Mouse (Mus musculus) hindbrain, embryonic 12.5 days (tissue): ENCODE data around the gene Cngb1. TPM values are rescaled to one million over a fixed set of nuclear protein-coding genes. Genes with fewer than 3 reads are reported as not detected.

ENCODE experiments used
- ATAC-seq: fragments of 200-750 bp; cut with Nextera tagmentation; 2 replicates; pipeline ENCODE4 v1.8.0; 2017; ENCODE audit warnings: moderate TSS enrichment; ENCODE audit not compliant: low FRiP score
- H3K27ac ChIP-seq: fragments of 300-500 bp; sonication (generic); 2 replicates; pipeline ENCODE4 v1.5.1; 2016; ENCODE audit warnings: mild to moderate bottlenecking
- H3K27me3 ChIP-seq: fragments of 300-500 bp; sonication (generic); 2 replicates; pipeline ENCODE4 v1.6.1; 2016; ENCODE audit warnings: mild to moderate bottlenecking
- H3K36me3 ChIP-seq: fragments of 300-500 bp; sonication (generic); 2 replicates; pipeline ENCODE4 v1.6.1; 2016; ENCODE audit warnings: mild to moderate bottlenecking
- H3K4me1 ChIP-seq: fragments of 300-500 bp; sonication (generic); 2 replicates; pipeline ENCODE4 v1.6.1; 2016
- H3K4me2 ChIP-seq: fragments of 300-500 bp; sonication (generic); replicated peaks from 2 replicates; pipeline ENCODE4 v1.6.1; 2016; ENCODE audit warnings: mild to moderate bottlenecking
- H3K4me3 ChIP-seq: fragments of 300-500 bp; sonication (generic); 2 replicates; pipeline ENCODE4 v1.5.1; 2016; ENCODE audit warnings: mild to moderate bottlenecking
- H3K9ac ChIP-seq: fragments of 300-500 bp; sonication (generic); 2 replicates; pipeline ENCODE4 v1.6.1; 2016; ENCODE audit warnings: mild to moderate bottlenecking, moderate library complexity
- H3K9me3 ChIP-seq: fragments of 300-500 bp; sonication (generic); replicated peaks from 2 replicates; pipeline ENCODE4 v1.6.1; 2016; ENCODE audit warnings: mild to moderate bottlenecking
- WGBS: fragments of 180-500 bp; shearing (Covaris S2); methylation state at CpG from one replicate; pipeline ENCODE4 v1.1.7; 2016; 5-methylcytosine and 5-hydroxymethylcytosine counted together
- polyA plus RNA-seq: library from polyadenylated mRNA; unstranded; fragments of >200 nt; fragmentation: Nextera tagmentation; extraction: Ambion mirVana; gene quantifications from 2 replicates; pipeline ENCODE4 v1.2.1, GENCODE M21; 2016

The Cngb1 gene
- polyA plus RNA-seq, 1 experiment from 2014 or later = 1.1 TPM

- Histone ChIP-seq H3K27me3 (no peaks in the 10 kb centered on the region), H3K9me3 (no peaks in the 10 kb centered on the region), H3K4me1 (peaks cover 3% of the 10 kb centered on the region; the same call in 1 of the 2 replicates), H3K27ac (no peak overlapping the region), H3K4me3 (no peak overlapping the region), H3K9ac (no peak overlapping the region), H3K4me2 (no peak overlapping the region), H3K36me3 (no peaks in the 10 kb centered on the region)
- 66% methylated on average over 8 of the region's 8 CpGs for WGBS
- ATAC-seq = no peak
These were observed 104.3 kb downstream of the Cngb1 start for GRCm38 (mm10) chr8:95202056-95202570.

GRCm38 (mm10) chr8:95201491-95201890 lies 104.9 kb downstream of the Cngb1 start:
- no peak overlapping the region for H3K4me2 ChIP-seq
- no peak for ATAC-seq
- H3K9me3 ChIP-seq = no peaks in the 10 kb centered on the region
- H3K27ac ChIP-seq = no peak overlapping the region
- WGBS = 66% methylated on average over 7 of the region's 7 CpGs
- H3K27me3 ChIP-seq = no peaks in the 10 kb centered on the region
- no peak overlapping the region for H3K9ac ChIP-seq
- no peak overlapping the region for H3K4me3 ChIP-seq
- H3K4me1 ChIP-seq = peaks cover 3% of the 10 kb centered on the region; the same call in 1 of the 2 replicates
- H3K36me3 ChIP-seq = no peaks in the 10 kb centered on the region

- 71% methylated on average over 9 of the region's 9 CpGs for WGBS
- no peaks in the 10 kb centered on the region for H3K36me3 ChIP-seq
- ATAC-seq = no peak
These were observed 106.4 kb downstream of the Cngb1 start for GRCm38 (mm10) chr8:95200001-95200405.

GRCm38 (mm10) chr8:95195728-95196127 lies 110.7 kb downstream of the Cngb1 start:
- Histone ChIP-seq H3K9me3 (no peaks in the 10 kb centered on the region), H3K4me2 (no peak overlapping the region), H3K36me3 (no peaks in the 10 kb centered on the region), H3K4me1 (no peaks in the 10 kb centered on the region), H3K9ac (no peak overlapping the region), H3K27me3 (no peaks in the 10 kb centered on the region), H3K27ac (no peak overlapping the region), H3K4me3 (no peak overlapping the region)
- no peak for ATAC-seq
- WGBS = 71% methylated on average over 11 of the region's 11 CpGs

More at GRCm38 (mm10) chr8:95200001-95200405, 106.4 kb downstream of the Cngb1 start:
- no peak overlapping the region for H3K27ac ChIP-seq
- H3K4me1 ChIP-seq = peaks cover 3% of the 10 kb centered on the region; the same call in 1 of the 2 replicates
- H3K9ac ChIP-seq = no peak overlapping the region
- H3K4me2 ChIP-seq = no peak overlapping the region
- no peak overlapping the region for H3K4me3 ChIP-seq
- no peaks in the 10 kb centered on the region for H3K27me3 ChIP-seq
- no peaks in the 10 kb centered on the region for H3K9me3 ChIP-seq

- Histone ChIP-seq H3K9ac (no peak overlapping the region), H3K27me3 (no peaks in the 10 kb centered on the region), H3K36me3 (no peaks in the 10 kb centered on the region), H3K4me2 (no peak overlapping the region), H3K4me1 (no peaks in the 10 kb centered on the region), H3K4me3 (no peak overlapping the region), H3K9me3 (no peaks in the 10 kb centered on the region), H3K27ac (no peak overlapping the region)
- ATAC-seq = no peak
- WGBS = 87% methylated on average over 9 of the region's 9 CpGs
These were observed 114.7 kb downstream of the Cngb1 start for GRCm38 (mm10) chr8:95191497-95192175.

Other genes with a start within 250 kb of the Cngb1 start
- gene Katnb1, start 225.4 kb downstream of the Cngb1 start, polyA plus RNA-seq = 36.2 and 39.4 TPM in 2 replicates
- 17.4 and 21.2 TPM in 2 replicates for gene Kifc3, start 103.8 kb downstream of the Cngb1 start, polyA plus RNA-seq
- gene Tepp, start 4.0 kb upstream of the Cngb1 start, polyA plus RNA-seq = not detected in 2 replicates
- 20.4 and 21.7 TPM in 2 replicates for gene Zfp319, start 25.4 kb upstream of the Cngb1 start, polyA plus RNA-seq
- gene Usb1, start 25.7 kb upstream of the Cngb1 start, polyA plus RNA-seq = 38.0 and 38.5 TPM in 2 replicates
- gene Mmp15, start 45.7 kb upstream of the Cngb1 start, polyA plus RNA-seq = 31.8 and 33.2 TPM in 2 replicates
- 124 and 130 TPM in 2 replicates for gene Cfap20, start 128.3 kb upstream of the Cngb1 start, polyA plus RNA-seq
- gene Csnk2a2, start 183.5 kb upstream of the Cngb1 start, polyA plus RNA-seq = 10.0 and 12.9 TPM in 2 replicates
- gene Ccdc113, start 227.5 kb upstream of the Cngb1 start, polyA plus RNA-seq = 2.6 and 2.8 TPM in 2 replicates